Mouse (Mus musculus): ENCODE results near the gene Glud1. TPM values are rescaled to one million over a fixed set of nuclear protein-coding genes. Genes with fewer than 3 reads are reported as not detected.
A peak's percentile ranks its signal among the peaks of the same experiment; 100 is the strongest.
"Not testable (repeated sequence)": the region's sequence is repeated elsewhere in the genome, so short reads cannot be mapped to it uniquely, and the experiment has no call there.

Gene Glud1
- polyA plus RNA-seq, 2 experiments from 2014 or later: 22.9 to 42.0 TPM

DNA sequence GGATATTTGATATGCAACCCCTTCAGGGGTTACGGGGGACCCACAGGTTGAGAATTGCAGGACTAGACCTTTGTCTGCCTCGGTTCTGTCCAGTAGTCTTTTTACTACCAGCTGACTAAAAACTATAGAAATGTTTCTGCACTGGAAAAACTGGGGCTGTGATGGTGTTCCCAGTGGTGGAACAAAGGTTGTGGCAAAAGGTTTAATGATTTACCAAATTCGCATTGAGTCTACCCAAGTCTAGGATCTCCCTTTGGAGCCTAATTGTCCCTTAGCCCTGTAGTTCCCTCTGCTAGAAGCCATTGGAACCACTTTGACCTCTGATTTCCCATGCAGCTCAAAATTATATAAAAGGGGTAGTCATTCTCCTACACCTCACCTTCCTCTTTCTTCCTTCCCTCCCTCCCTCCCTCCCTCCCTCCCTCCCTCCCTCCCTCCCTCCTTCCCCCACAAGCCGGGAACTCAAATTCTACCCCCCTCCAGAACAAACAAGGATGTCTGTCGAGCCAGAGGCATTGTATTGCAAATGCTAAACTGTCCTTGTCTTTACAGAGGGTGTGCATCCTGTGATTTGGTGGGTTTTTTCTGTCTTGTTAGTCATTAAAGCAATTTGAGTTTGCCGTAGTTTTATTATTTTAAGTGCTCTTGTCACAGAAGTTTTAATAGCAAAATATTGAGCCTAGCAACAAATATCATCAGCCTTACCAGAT, 2.0 kb downstream of the Glud1 start:
- no peak for ATAC-seq

DNA sequence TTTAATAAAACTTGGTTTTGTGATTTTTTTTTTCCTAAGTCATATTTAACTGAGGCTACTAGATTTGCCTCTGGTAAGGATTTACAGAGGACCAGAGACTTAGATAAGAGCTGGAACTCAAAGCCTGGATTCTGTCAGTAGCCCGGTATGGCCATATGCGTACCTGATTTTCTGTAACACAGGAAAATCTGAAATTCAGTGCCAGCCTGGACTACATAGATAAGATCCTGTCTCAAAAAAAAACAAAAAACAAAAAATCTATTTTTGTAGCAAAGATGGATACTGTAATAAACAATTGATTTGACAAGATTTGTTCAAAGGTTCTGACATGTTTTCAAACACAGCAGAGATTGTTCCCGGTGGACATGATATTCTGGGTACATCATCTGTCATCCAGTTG, 3.1 kb downstream of the Glud1 start:
- ATAC-seq: no peak

DNA sequence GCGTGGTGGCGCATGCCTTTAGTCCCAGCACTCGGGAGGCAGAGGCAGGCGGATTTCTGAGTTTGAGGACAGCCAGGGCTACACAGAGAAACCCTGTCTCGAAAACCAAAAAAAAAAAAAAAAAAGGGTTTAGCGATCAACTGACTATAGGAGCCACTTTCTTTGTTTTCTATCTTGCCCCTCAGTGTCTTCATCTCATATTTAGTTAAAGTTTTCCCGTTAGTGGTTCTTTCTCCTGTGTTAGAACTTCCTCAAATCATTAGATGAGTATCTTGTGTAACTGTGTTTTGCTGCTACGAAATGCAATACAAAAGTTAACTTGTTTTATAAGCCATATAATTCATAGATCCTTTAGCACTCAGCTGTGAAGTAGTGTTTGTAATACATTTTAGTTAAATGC, 3.9 kb downstream of the Glud1 start:
- not testable (repeated sequence) for ATAC-seq

DNA sequence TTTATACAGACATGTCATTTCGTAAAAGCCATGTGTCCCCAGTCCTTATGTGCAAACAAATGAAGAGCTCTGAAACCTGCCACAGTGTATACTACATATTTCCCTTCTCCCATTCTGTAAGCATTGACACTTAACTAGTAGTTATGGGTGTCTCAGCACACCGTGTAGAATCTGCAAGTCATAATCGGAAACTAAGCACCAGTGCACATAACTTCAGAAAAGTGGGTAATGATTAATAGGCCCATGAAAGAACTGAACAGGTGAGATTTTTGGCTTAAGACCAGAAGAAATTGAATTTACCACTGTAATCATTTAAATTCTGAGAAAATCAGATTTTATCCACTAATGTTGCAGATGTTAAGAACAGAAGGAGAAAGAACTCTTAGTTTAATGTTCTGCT, 4.3 kb downstream of the Glud1 start:
- no peak for ATAC-seq

DNA sequence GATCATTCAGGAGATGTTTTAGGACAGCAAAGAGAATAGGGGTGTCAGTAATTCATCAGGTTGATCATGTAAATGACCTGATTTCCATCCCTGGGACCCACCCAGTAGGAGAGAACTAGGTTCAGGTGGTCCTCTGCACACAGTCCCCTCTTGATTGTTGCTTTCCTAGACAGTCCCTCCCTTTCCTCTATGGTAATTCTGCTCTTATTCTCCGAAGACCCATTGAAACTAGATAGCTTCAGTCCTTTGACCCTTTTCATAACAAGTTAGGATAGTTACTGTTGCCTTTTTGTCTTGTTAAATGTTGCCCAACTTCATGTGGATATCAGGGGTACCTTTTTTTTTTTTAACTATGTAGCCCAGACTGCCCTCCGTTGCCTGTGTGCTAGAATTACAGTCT, 5.8 kb downstream of the Glud1 start:
- no peak for ATAC-seq

DNA sequence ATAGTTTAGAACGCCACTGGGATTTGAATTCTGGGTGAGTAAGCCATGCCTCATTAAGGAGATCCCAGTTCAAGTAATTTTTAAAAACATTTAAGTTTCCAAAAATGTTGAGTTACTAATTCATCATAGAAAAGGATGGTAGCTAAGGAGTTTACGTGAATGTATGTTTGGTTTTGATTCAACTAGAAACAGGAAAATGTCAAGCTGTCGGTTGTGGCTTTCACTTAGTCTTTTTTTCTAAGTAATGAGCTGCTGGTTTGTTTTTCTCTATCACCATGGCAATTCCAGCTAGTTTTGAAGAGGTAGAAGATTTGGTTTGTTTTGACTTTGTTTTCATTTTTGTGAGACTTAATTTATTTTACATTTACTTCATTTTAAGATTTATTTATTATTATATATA, 6.9 kb downstream of the Glud1 start:
- peak; percentile 79 for ATAC-seq

DNA sequence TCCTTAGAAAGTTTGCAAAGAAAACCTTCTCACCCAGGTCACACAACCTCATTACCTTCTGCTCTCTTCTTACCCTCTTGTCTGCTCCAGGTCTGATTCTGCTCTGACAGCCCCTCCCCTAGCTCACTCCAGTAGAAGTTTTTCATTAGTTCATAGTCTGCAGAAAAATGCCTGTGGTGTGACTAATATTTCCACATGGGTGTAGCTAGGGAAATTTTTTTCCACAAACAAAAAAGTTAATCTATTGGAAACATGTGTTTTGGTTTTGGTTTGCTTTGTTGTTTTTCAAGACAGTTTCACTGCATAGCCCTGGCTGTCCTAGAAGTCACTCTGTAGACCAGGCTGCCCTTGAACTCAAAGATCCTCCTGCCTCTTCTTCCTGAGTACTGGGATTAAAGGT, 7.6 kb downstream of the Glud1 start:
- peak; percentile 28 for ATAC-seq

DNA sequence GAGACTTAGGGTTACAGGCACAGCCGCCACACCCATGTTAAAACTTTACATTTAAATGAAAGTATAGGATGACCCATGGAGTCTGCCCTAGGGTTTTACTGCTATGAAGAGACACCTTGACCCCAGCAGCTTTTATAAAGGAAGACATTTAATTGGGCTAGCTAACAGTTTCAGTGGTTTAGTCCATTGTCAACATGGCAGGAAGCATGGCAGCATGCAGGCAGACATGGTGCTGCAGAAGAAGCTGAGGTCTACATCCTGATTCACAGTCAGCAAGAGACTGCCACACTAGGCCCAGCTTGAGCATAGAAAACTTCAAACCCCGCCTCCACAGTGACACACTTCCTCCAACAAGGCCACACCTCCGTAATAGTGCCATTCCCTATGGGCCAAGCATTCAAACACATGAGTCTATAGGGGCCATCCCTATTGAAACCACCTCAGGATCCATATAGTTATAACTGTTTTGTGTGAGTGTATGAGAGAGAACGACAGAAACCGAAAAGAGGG, 13.1 kb downstream of the Glud1 start:
- no peak for ATAC-seq

DNA sequence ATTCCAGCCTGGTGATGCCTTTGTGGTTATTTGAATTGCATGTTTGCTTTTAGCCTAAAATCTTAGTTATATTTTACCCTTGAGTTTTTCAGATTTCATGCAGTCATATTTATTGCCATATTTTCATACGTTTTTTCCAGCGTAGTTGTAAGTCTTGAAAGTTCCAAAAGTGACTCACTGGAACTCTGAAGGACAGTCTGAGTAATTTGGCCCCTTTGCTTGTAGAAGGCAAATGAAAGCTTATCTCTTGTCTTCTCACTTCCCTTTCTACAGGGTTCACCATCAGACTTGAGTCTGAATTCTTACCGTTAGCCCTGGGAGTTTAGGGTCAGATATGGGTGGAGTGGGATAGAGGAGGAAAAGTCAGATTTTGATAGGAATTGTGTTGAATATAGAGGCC, 16.1 kb downstream of the Glud1 start:
- no peak for ATAC-seq

DNA sequence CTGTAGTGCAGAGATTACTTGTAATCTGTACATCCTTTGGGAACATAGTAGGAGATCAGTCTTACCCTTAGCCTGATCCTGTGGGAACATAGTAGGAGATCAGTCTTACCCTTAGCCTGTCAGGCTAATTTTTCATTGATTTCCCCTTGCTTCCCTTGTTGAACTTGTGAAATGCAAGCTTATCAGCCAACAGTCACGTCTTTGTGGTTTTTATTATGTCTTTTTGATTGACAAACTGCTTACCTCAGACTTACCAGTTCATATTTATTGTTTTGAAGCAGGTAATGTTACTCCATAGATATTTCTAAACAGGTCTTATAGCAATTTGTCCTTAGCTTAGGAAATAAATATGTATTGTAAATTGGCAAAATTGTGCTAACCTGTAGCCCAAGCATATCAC, 17.1 kb downstream of the Glud1 start:
- ATAC-seq: no peak

DNA sequence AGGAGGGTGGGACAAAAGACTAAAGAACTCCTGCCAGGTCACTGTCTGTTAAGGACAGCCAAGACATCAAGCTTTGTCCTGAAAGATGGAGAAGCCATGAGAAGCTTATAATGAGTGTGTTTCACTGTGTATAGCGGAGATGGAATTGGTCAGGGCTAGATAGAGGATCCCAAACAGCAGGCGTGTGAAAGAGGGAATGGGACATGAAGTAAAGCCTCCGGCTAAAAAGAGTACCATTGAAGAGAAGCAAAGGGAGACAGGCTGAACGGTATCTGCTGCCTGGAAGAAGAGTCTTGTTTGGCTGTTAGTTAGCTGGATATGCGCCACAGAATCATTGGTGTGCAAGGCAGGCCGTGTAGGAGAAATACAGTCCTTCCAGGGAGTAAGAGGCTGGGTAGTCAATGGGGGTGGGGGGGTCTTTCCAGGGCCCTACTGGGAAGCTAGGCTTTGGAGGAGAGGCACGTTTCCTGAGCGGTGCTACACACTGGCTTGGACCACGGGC, 20.2 kb downstream of the Glud1 start:
- ATAC-seq: no peak

DNA sequence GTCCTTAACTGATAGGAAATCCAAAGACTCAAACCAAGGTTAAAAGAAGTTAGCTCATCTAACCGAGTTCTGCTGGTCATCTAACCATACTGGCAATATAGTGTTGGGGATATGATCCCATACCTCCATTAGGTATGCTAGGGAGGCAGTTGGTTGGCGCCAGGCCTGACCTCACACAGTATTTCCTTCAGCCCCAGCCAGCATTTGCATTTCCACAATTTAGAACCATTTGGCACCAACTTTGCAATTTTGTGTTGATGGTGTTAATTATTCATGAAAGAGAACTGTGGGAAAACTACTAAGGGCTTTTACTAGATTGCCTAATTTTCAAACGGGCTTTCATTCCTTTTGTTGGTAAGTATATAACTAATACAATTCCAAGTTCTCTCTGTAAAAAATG, 21.4 kb downstream of the Glud1 start:
- ATAC-seq: no peak

DNA sequence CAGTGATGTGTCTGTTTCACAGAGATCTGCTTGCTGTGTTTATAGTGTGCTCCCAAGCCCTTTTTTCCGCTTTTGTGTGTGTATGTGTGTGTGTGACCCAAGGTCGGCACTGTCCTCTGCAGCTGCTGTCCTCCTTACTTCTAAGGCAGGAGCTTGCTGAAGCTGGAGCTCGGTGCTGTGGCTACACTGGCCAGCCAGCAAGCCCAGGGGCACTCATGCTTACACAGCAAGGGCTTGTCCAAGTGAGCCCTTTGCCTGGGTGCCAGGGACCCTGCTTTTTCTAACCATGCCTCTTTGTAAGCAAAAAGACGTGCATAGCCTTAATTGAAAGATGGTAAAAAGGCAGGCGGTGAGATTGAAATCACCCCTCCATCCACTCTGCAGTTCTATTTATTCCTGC, 21.9 kb downstream of the Glud1 start:
- ATAC-seq: no peak

DNA sequence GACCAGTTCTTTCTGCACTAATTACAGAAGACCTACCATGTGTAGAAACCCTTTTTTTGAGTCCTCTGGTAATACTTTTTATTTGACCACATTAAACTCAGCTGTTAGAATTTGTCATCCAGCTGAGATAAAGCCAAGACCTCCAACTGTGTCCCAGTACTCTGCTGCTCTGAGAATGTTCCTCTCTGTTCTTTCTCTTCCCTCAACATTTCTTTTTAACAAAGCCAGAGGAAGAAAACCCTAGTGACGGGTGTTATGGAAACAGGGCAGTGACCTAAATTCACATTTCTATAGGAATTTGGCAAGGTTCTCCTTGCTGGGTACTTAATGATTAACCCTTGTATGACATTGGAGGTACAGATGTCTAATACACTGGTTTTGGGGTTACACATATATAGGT, 28.9 kb downstream of the Glud1 start:
- no peak for ATAC-seq

DNA sequence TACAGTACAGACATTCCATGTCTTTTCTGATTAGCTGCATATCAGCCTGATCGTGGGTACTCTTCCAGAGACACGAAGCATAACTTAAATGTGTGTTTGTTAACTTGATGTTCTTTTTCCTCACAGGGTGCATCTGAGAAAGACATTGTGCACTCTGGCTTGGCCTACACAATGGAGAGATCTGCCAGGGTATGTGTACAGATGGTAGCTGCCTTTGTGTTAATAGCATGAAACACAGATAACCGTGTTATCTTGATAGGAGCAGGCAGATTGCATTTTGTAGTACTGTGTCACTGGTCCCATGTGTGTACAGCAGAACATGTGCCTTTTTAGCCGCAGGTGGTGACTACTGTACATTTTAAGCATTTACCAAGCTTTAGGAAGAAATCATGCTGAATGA, 31.5 kb downstream of the Glud1 start:
- ATAC-seq: no peak

DNA sequence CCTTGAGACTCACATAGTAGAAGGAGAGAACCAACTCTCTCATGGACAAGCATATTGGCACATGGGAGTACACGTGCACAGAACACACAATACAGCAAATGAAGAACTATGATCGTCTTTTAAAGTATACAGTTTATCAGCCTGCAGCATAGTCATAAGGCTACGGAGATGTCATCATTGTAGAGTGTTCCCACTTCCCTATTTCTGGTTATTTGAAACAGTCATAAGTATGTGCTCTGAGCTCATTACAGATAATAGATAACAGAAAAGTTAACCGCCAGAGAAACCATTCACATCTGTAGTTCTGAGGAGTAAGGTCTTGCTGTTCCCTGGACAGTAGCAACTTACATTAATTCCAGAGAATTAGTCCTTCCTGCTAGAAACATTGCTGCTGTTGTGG, 32.6 kb downstream of the Glud1 start:
- ATAC-seq: no peak

DNA sequence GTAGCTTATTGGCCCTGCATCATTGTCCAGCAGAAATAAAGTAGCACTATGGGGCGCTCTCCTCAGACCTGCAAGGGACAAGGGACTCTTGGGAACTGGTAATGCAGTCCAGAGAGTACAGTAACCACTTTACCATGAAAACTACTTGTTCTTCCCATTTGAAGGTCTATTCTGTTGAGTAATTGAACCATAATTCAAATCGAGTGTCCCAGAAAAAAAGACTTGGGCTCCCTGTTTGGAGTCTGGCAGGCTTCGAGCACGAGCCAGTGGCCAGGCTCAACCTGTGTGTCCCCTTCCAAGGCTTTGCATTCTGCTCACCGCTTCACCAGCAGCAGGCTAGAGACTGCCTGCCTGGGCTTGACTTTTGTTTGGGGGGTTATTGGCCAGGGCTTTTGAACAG, 33.8 kb downstream of the Glud1 start:
- ATAC-seq: no peak

DNA sequence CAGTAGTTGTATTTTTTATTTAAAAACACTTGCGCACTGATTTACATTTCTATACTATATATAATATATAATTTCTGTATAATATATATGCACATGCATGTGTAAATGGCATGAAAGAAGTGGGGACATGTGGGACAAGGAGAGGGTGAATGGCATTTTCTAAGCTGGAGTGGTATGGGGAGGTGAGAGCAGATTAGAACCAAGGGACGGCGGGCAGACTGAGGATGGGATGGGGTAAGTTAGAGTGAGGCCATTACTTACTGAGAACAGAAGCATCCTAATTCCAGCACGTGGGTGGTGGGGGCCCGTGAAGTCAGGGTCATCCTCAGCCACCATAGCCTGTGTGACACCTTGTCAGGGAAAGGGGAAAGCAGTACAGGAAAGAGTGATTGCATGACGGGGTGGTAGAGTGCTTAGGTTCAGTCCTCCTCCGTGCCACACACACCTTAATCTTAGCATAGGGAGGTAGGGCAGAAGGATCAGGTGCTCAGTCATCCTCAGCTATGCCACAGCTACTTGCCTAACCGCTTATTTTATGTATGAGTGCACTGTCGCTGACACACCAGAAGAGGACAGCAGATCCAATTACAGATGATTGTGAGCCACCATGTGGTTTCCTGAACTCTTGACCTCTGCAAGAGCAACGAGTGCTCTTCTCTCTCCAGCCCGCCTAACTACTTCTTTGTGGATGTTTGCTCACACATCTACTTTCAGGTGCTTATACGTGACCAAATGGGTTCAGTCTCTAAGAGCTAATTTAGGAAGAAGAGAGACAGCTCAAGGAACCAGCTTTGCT, 35.4 kb downstream of the Glud1 start:
- ATAC-seq: no peak

DNA sequence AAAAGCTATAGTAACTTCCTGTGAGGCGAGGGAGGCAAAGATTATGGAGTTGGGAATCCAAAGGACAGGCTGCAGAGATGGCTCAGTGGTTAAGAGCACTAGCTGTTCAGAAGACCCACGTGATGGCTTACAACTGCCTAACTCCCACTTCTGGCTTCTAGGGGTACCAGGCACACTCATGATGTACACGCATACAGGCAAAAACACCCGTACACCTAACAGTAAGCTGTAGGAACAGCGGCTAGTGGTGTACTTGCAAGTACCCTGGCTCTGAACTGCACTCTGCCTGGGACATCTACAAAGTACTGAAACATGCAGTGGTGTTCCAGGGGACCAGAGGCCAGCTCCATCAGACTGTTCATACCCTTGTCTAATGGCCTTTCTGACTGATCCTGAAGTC, 36.6 kb downstream of the Glud1 start:
- ATAC-seq: no peak

DNA sequence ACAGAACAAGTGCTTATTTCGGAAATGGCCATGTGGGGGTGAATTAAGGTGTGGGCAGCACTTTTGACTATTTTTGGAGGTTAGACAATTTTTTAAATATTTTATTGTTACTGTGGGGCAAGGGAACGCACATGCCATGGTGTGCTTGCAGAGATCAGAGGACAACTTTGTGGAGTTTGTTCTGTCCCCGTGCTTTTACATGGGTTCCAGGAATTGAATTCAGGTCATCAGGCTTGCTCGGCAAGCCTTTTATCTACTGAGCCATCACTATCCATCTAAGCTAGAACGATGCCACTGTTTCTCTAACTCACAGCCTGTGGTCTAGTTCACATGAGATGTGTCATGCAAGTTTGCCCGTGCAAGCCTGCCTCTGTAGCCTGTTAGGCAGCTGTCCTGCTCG, 37.8 kb downstream of the Glud1 start:
- ATAC-seq: no peak

DNA sequence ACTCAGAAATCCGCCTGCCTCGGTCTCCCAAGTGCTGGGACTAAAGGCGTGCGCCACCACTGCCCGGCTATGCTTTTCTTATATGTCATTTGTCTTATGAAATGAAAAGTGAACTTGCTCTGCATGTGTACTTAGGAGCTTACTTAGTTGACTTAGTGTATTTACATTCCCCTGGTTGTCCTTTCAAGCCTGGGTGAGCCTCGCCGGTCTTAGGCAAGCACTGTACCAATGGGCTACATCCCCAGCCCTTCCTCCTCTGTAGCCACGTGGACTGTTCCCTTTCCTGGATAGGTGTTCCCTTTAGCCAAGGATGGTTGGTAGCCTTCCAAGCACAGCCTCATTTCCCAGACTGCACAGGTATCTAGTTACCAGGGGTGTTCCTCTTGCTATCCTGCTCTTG, 38.5 kb downstream of the Glud1 start:
- ATAC-seq: no peak

DNA sequence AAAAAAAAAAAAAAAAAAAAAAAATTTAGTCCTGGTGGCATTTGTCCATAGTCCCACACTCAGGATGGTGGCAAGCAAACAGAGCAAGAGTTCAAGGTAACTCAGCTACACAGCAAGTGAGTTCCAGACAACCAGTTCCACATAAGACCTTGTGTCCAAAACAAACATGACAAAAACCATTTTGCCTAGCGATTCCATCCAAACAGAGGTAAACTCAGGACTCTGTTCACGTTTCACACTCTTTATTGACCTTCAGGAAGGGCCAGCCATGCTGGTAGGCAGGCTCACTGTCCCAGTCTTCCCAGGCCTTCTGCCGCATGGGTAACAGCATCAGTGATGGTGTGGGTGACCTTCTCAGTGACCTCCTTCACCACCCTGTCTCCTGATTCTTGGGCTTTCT, 41.1 kb downstream of the Glud1 start:
- ATAC-seq: no peak

DNA sequence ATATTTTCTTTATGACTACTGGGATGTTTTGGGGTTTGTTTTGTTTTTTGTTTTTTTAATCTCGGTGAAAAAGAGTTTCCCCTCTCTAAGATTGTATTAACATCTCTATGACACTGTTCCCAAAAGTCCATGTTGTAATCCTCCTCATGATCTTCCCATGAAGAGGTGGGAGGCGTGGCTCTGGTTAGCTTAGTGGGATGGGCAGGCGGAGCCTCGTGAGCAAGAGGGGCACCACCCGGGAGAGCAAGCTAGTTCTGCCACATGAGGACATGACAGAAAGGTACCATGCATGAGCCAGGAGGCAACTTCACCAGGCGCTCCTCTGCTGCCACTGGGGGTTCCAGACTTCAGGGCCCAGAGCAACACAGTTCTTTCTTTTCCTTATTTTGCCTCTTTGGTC, 42.0 kb downstream of the Glud1 start:
- ATAC-seq: no peak

DNA sequence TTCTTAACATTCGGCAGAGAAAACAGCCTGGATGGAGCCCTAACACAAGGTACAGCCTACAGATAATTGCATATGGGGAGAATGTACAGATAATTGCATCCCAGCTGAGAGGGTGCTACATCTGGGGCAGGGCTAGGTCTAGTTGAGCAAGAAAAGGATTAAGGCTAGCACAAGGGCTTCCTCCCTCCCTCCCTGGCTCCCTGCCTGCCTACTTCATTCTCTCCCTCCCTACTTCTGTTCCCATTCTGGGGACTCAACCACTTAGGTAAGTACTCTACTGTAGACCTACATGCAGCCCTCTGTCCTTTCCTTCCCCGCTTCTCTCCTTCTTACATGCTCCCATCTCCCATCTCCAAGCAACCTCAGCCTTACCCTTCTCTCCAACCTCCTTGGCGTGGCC, 42.8 kb downstream of the Glud1 start:
- ATAC-seq: no peak

All from CD4-positive, CD25-positive, alpha-beta regulatory T cell, adult 4 months (primary cell).